Mouse (Mus musculus): ENCODE data around the gene Lgalsl.

The Lgalsl gene

DNA sequence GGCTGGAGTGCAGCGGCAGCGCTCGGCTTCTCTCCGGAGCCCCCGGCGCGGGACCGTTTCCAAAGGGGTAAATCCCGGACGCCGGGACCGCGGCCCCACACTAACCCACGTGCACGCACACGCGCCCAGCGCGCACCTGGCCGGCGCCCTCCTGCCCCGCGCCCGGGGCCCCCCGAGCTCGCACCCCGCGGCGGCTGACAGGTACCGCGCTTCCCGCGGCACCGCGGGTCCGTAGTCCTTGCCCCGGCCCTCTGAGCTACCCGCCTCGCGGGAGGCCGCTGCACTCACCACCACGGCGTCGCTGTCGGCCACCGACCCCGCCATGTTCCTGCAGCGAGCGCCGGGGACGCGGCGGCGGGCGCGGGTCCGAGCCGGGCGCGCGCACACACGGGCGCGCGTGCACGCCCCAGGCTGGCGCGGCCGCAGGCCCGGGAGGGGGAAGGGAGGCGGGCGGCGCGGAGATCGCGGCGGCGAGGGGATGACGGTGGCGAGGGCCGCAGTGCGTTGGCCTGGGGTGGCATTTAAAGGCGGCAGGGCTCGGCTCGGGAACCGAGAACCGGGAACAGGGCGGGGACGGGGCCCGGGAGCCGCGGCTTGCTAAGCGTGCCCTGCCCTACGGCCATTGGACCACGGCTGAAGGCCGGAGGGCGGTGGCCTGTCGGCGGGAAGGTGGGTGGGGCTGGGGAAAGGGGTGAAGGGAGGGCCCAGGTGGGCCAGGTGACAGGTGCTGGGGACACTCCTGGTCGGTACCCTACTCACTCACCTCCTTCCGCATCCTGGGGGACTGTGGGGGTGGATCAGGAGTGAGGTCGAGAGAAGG lies at the start of gene Lgalsl:
Gene Lgalsl (minus strand): TSS at position 371 of the 820 bp plus-strand sequence.
- peak; percentile 71 to 77 for DNase-seq (ENCODE audit: low spot score in 2 of 2)

DNA sequence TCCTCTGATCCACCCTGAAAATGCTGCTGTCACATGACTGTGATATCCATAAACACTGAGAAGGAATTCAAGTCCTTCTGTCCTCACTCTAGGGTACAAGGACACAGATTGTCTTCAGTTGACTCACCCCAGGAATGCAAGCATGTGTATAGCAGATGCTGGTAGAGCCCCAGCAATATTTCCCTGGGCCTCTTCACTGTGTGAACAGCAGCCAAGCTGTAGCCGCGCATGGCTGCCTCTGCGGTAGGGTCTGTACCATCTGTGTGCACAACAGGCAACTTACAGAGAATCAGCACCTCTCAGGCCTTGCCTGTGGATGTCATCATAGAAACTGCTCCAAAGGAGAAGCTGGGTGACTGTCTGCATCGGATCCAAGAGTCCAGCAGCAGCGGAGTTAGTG lies 47.8 kb upstream of the Lgalsl start:
- DNase-seq (ENCODE audit: low spot score in 2 of 2) = no peak

DNA sequence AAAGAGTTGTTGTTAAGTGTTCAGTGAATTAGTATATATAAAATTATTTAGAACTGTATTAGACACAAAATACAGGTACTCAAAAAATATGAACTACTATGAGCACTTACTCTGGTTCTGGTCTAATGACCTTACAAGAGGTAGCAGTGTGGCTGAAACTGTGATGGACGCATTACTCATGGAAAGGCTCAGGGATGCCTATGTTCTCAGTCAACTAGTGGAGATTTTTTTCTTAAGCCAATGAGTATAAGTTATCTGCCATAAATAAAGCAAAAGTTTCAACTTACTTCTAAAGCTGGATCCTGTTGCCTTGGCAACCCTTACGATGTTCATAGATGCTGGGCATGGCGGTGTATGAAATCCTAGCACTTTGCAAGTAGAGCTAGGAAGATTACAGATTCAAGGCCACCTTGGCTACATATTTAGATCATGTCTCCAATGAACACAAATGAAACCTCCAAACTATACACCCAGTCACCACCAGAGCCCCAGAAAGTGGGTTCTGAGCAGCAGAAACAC lies 46.8 kb upstream of the Lgalsl start:
- no peak for DNase-seq (ENCODE audit: low spot score in 2 of 2)

DNA sequence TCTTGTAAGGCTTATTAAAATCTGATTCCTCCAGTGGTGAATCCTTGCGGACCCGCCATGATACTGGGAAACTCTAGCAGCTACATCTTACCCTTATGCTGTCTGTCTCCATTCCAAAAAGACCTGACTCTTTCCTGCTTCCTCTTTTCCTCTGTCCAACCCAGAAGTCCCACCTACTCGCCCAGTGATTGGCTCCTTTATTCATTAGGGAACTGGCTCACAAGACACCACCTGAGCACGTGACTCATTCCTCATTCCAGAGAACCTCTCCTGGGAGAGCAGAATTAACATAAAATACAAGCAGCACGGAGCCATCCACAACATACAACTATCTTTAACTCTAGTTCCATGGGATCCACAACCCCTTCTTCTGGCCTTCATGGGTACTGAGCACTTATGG lies 42.5 kb upstream of the Lgalsl start:
- DNase-seq (ENCODE audit: low spot score in 2 of 2) = no peak

DNA sequence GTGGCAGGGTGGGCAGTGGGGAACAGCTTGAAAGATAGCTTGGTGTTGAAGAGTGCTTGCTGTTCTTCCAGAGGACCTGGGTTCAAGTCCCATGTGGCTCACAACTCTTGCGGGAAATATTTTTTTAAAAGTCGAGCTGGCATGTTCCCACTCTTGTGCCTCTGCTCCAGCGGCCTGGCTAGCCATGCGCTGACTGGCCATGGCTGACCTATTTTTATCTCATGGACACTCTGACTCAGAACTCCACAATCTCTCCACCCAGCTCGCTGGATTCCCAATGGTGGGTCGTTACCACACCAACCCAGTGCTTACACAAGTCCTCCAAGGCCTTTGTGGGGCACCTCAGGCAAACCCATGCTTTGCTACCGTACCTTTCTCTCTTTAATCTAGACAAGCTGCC lies 42.1 kb upstream of the Lgalsl start:
- DNase-seq (ENCODE audit: low spot score in 2 of 2) = no peak

DNA sequence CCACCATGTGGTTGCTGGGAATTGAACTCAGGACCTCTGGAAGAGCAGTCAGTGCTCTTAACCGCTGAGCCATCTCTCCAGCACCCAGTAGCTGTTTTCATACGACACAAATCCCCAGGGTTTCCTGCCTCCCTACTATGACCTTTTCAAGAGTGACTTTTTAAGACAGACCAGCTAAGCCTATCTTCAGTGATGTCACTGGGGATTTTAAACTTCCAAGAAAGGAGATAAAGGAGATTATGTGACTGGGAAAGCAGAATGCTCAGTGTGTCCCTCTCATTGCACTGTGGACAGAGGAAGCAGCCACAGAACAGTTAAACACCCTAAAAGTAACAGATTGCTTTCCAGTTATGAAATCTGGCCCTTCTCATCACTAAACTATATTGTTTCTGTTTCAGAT lies 41.6 kb upstream of the Lgalsl start:
- no peak for DNase-seq (ENCODE audit: low spot score in 2 of 2)

DNA sequence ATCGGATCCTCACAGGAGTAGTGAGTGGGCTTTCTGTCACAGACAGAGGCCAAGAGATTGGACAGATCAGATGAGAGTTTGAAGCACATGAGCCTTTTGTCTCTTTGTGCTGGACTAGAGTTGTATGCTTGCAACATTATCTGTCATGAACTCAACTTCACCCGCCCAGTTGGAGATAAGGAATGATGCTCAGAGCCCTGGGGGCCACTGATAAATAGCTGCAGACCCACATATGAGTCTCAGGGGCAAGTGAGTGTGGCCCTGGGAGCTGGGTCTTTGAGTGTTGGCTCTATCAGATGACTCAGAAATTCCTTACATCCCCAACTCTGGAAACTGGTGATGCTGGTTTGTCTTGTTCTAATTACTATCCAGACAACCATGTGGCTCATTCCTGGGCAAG lies 39.1 kb upstream of the Lgalsl start:
- no peak for DNase-seq (ENCODE audit: low spot score in 2 of 2)

DNA sequence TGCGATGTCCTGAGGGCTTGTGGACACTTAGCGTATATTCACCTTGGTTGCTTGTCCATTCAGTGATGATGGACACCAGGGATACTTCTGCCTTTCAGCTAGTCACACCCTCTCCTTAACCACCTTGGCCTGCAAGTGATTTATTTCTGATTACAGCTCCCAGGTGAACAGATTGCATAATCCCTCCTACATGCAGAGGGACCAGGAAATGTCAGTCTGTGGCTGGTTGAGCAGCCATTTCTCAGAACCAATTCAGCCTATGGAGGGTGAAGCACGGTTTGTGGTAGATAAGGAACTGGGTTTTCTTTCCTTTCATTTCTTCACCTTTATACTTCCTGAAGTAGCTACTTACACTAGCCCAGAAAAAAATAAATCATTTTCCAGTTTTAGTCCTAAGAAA lies 34.6 kb upstream of the Lgalsl start:
- DNase-seq (ENCODE audit: low spot score in 2 of 2) = no peak

DNA sequence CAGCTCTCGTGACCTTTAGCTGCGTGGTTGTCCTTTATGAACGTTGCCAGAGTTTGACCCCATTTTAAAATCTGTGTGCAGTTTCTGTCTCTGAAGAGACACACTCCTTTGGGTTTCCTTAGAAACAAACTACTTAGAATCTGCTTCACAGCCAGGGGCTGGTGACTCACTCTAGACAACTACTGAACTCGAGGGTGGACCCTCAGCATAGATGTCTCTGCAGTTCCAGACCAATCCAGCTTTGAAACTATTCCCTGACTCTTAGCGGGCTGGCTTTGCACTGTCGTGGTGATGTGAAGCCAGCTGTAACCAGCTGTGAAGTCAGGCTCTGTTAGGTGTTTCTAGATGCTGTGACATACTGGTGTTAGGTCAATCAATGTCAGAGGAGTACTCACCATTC lies 33.8 kb upstream of the Lgalsl start:
- DNase-seq (ENCODE audit: low spot score in 2 of 2) = no peak

DNA sequence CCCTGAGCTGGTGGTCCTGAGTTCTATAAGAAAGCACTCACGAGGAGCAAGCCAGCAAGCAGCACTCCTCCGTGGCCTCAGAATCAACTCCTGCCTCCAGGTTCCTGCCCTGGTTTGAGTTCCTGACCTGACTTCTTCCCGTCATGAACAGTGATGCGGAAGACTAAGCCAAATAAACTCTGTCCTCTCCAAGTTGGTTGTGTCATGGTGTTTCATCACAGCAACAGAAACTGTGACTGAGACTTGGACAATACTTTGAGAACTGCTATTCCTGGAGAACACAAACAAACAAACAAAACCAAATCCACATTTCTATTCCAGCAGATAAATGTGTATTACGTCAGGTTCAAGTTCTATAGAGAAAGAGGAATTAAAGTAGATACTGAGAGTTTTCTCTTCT lies 31.2 kb upstream of the Lgalsl start:
- no peak for DNase-seq (ENCODE audit: low spot score in 2 of 2)

DNA sequence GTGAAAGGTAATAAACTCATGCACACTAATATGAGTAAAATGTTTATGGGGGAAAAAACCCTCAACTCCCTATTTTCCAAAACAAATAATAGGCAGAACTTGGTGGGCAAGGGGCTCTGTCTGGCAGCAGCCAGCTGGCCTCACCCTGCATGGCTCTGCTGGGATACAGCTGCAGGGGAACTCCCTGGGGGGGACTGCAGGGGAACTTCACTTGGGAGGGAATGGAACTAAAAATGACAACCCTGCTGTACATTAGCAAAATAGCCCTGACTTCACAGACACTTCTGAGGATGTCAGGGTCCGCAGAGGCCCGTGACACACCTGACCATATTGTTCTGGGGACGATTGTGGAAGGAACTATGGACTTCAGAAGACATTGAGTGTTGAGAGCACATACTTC lies 29.5 kb upstream of the Lgalsl start:
- DNase-seq (ENCODE audit: low spot score in 2 of 2) = no peak

DNA sequence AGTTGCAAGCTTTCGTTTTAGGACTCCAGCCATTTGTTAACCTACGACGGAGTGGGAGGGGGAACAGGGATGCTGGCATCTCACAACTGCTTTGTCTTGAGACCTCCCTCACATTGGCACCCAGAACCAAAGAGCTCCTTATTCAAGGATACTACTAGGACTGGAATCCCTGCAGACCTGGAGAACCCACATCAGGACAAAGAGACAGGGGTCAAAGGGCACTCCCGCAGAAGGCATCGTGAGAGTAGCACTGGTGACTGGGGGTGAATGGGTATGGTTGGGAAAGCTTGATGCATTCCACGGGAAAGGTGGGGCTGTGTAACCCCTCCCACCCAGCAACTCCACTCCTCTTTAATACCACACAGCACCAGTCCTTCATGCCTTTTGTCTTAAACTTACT lies 29.0 kb upstream of the Lgalsl start:
- DNase-seq (ENCODE audit: low spot score in 2 of 2) = no peak

DNA sequence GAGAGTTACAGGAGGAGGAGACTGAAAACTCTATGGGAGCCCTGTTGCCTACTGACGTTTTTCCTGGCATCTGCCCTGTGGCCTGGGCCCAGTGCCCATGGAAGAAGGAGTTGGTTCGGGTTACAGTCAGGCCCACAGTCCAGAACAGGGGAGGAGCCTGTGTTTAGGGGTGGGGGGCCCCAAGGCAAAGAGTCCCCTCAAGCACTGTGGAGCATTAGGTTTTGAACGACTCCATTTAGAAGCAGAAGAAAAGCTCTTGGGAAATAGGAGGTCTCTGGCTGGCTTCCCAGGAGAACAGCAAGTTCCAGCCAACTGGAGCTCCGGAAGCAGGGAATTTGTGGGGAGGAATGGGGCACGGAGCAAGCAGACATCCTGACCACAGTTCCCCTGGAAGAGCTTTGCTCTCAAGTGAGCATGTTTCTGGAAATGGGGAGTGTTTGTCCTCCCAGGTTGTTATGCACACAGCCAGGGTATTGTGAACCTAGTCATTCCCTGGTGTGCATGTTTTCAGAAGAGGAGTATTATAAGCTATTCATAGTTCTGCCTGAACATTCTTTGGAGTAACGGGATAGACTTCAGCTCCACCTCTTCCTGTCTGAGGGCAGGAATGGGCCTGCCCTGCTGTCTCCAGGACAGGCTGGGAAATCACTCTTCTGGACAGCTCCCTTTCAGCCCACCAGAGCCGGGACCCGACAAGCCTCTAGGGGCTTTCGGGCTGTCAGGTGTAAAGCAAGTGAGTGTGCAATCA lies 28.2 kb upstream of the Lgalsl start:
- DNase-seq (ENCODE audit: low spot score in 2 of 2) = peak; percentile 9 to 67

DNA sequence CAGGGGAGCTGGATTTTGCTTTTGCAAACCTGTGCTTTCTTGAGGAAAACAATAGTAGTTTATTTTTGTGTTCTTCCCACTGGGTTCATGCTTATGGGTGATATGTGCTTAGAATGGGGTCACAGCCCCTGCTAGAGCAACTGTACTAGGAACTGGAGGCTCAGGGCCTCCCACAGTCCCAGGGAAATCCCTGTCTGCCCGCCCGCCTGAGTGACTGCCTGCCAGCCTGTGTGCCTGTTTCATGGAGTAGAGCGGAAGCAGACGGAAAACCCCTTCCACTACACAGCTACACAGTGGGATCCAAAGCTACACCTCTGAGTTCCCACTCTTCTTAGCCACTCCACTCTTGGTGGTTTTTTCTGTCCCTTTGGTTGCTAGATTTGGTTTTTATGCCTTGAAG lies 27.1 kb upstream of the Lgalsl start:
- DNase-seq (ENCODE audit: low spot score in 2 of 2) = no peak

DNA sequence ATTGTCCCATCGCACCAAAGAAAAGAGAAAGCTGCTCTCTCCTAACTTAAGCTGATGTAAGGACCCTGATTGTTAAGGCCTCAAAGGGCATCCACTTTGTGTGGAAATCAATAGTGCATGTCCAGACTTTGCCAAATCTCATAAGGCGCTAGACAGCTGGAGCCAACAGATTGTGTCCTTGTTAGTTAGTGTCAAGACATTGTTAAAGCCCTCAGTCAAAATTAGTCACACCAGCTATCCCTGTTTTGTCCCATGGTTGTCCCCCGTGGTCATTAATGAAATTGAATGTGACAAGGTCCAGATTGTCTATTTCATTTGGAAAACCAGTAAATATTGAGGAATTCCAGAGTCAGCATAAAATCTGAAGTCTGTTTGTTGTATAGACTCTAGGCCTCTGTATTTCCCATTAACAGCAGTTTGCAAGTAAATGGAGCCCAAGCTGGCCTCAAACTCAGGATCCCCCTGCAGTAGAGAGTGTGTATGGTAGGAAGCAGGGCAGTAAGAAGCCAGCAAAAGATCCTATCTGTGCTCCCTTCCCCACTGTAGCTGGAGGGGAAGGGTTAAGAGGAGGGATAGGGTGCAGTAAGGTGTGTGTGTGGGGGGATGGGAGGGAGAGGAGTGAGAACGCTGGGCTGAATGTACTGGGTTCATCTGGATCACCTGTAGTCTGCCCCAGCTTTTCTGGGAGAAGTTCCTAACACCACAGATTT lies 23.3 kb upstream of the Lgalsl start:
- DNase-seq (ENCODE audit: low spot score in 2 of 2) = no peak

DNA sequence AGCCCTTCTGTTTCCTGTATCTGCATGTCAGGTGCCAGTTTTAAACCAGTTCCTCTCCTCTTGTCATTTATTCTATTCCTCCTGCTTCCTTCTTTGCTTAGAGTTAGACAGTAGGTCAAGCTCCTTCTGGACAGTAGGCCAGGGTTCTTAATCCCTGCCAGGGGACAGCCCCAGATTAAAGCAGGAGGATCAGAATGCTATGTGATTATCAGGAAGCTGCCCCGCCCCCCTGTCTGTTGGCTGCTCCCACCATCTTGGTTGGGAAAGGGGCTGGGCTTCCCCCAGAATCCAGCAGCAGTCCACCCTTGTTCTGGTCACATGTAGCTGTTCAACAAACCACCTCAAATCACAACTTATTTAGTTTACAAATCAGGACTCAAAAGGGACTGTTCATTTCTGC lies 19.3 kb upstream of the Lgalsl start:
- DNase-seq (ENCODE audit: low spot score in 2 of 2) = no peak

DNA sequence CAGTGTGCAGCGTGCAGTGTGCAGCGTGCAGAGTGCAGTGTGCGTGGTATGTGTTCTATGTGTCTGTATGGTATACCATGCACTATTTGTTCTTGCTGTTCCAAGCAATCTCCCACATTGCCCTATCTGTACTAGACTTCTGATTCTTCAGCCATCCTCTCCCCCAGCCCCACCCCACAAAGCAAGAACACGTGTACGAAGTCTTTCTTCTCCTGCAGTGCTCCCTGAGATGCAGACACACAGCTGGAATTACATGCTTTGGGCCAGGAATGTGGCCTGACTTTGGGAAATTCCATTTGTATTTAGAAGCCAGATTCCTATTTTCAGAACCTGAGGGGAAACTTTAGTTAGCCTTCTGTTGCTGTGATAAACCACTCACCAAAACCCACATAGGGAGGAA lies 18.5 kb upstream of the Lgalsl start:
- no peak for DNase-seq (ENCODE audit: low spot score in 2 of 2)

DNA sequence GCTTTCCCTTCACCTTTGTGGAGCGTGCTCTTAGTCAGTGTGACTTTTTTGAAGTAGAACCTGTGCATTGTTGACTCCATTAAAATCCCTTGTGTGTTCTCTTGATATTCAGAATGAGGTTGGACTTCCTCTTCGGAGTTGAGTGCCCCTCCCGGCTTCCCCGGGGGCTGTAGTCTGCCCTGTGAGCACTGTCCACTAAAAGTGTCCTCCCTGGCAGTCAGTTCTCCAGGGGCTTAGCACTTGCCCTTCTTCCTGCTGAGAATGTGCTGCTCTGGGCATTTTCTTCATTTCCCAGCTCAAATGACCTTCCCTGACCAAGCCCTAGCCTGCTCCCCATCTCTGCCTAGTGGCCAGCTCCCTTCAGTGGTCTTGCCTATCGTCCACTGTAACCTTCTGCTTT lies 6.5 kb upstream of the Lgalsl start:
- no peak for DNase-seq (ENCODE audit: low spot score in 2 of 2)

DNA sequence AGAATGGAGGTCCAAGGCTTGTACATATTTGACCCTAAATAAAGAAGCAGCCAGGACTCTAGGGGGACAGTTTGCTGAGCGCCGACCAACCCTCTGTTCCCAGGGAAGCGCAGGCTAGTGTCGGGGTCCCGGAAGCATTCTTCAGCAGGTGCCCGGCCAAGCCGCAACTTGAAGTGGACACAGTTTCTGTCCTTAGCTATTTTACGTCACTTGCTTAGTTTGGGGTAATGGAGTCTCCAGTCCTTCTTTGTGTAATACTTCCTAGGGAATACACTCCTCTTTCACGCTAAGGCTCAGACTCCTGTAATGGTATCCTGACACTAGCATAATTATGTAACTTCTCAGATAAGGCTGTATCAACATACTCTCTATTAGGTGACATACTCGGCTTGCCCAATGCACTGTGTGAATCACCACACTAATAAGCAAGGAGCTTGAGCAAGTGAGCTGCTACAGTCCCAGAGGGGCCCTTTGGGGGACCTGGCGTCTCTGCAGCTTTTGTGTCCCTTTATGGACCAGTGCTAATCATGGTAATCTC lies 813 bp upstream of the Lgalsl start:
- DNase-seq (ENCODE audit: low spot score in 2 of 2) = peak in 1 of 2 experiments; percentile 11

DNA sequence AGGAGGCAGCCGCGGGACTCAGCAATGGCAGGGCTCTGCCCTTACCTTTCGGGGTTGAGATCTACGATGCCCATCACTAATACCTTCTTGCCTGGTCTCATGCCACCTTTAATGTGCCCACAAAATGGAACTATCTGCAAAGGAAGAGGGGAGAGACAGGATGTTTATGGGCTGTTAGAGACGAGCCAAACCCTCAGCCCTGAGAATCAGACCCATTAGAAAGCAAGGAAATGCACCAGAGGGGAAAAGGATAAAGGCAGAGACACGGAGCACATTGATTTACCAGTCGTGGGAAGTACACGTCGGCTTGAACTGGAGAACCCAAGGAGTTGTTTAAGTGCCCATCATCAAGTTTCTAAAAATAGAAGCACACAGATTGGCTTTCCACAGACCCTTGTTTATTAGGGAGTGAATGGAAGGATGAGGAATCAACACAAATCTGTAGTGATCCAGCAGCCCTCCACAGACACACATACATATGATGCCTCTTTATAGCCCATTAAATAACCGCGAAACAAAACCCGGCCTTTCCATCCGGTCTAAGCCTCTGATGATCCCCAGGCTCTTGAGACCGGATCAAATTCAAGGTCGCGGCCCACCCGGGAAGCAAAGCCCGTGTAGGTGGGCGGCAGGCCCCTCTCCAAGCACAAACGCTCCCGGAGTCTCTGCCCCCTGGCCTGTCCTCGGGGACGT lies 717 bp downstream of the Lgalsl start:
- DNase-seq (ENCODE audit: low spot score in 2 of 2) = peak in 1 of 2 experiments; percentile 14

DNA sequence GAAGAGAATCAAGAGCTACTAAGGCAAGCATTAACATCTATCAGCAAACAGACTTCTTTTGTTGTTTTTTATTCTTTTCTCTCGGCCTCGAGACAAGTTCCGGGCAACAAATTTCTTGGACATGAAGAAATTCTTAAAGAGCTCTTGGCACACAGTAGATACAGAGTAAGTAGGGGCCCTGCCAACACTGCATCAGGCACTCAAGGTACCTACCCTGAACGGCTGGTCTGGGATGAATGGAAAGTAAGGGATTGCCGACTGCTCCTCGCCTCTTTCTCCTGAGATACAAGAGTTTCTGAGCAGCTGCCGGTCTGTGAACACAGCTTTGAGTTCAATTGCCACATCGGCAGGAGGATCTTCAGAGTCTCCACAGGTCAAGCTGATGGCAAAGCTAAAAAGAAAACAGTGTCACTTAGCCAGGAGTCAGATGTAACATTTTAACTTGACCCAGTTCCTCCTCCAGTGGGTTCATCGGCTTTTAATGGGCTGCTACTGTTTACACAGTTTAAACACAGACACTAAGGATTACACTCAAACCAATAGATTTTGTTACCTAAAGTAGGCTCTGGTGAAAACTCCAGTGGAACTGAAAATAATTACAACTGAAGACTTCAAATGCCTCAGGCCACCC lies 1.7 kb downstream of the Lgalsl start:
- no peak for DNase-seq (ENCODE audit: low spot score in 2 of 2)
